Mouse (Mus musculus): Measurements from ENCODE around the gene Upk3b. TPM values are rescaled to one million over a fixed set of nuclear protein-coding genes. Genes with fewer than 3 reads are reported as not detected.
A peak's percentile ranks its signal among the peaks of the same experiment; 100 is the strongest.
"Not testable (repeated sequence)": the region's sequence is repeated elsewhere in the genome, so short reads cannot be mapped to it uniquely, and the experiment has no call there.

Gene Upk3b
- total and polyA plus RNA-seq, 2 experiments from 2014 or later = not detected

GRCm38 (mm10) chr5:136057085-136057484 lies 18.8 kb downstream of the Upk3b start:
- no peaks in the 10 kb centered on the region for H3K27me3 ChIP-seq (ENCODE audit: insufficient read depth, low read length)
- H3K4me3 ChIP-seq (ENCODE audit: low read depth, low read length) = no peak overlapping the region
- ATAC-seq (ENCODE audit: low FRiP score) = no peak
- no peak overlapping the region for H3K27ac ChIP-seq (ENCODE audit: low read depth, low read length)
- H3K9me3 ChIP-seq (ENCODE audit: low read length) = no peaks in the 10 kb centered on the region
- WGBS = 34% methylated on average over 8 of the region's 8 CpGs
- no peak overlapping the region for H3K4me2 ChIP-seq (ENCODE audit: low read depth, low read length, poor library complexity, severe bottlenecking)
- TF ChIP-seq CTCF (IDR thresholded peaks at IDR 0.05) = no peak
- no peak for DNase-seq (ENCODE audit: low spot score)
- H3K9ac ChIP-seq (replicated peaks; ENCODE audit: low read length, poor library complexity, severe bottlenecking) = no peak overlapping the region
- no peaks in the 10 kb centered on the region for H3K36me3 ChIP-seq (ENCODE audit: insufficient read depth, low read length)
- H3K4me1 ChIP-seq (ENCODE audit: insufficient read depth, low read length) = no peaks in the 10 kb centered on the region

- Histone ChIP-seq H3K27me3 (ENCODE audit: insufficient read depth, low read length) (no peaks in the 10 kb centered on the region), H3K36me3 (ENCODE audit: insufficient read depth, low read length) (no peaks in the 10 kb centered on the region), H3K4me3 (ENCODE audit: low read depth, low read length) (no peak overlapping the region), H3K4me1 (ENCODE audit: insufficient read depth, low read length) (no peaks in the 10 kb centered on the region), H3K4me2 (ENCODE audit: low read depth, low read length, poor library complexity, severe bottlenecking) (no peak overlapping the region), H3K27ac (ENCODE audit: low read depth, low read length) (no peak overlapping the region), H3K9me3 (ENCODE audit: low read length) (no peaks in the 10 kb centered on the region), H3K9ac (replicated peaks; ENCODE audit: low read length, poor library complexity, severe bottlenecking) (no peak overlapping the region)
- ATAC-seq (ENCODE audit: low FRiP score) = no peak
- peak; percentile 92 for TF ChIP-seq CTCF (IDR thresholded peaks at IDR 0.05)
- peak; percentile 67 for DNase-seq (ENCODE audit: low spot score)
- 10% methylated on average over 12 of the region's 12 CpGs for WGBS
These were observed 23.3 kb downstream of the Upk3b start for GRCm38 (mm10) chr5:136061567-136061966.

- no peaks in the 10 kb centered on the region for H3K4me1 ChIP-seq (ENCODE audit: insufficient read depth, low read length)
- H3K9me3 ChIP-seq (ENCODE audit: low read length) = no peaks in the 10 kb centered on the region
- no peak for TF ChIP-seq CTCF (IDR thresholded peaks at IDR 0.05)
- WGBS = 91% methylated on average over 10 of the region's 10 CpGs
- H3K36me3 ChIP-seq (ENCODE audit: insufficient read depth, low read length) = no peaks in the 10 kb centered on the region
- H3K4me3 ChIP-seq (ENCODE audit: low read depth, low read length) = no peak overlapping the region
- no peak overlapping the region for H3K9ac ChIP-seq (replicated peaks; ENCODE audit: low read length, poor library complexity, severe bottlenecking)
- ATAC-seq (ENCODE audit: low FRiP score) = no peak
- no peaks in the 10 kb centered on the region for H3K27me3 ChIP-seq (ENCODE audit: insufficient read depth, low read length)
- no peak for DNase-seq (ENCODE audit: low spot score)
- H3K4me2 ChIP-seq (ENCODE audit: low read depth, low read length, poor library complexity, severe bottlenecking) = no peak overlapping the region
- H3K27ac ChIP-seq (ENCODE audit: low read depth, low read length) = no peak overlapping the region
These were observed 25.6 kb downstream of the Upk3b start for GRCm38 (mm10) chr5:136063920-136064319.

- not testable (repeated sequence) for H3K9ac ChIP-seq (replicated peaks; ENCODE audit: low read length, poor library complexity, severe bottlenecking); H3K36me3 ChIP-seq (ENCODE audit: insufficient read depth, low read length); H3K9me3 ChIP-seq (ENCODE audit: low read length); ATAC-seq (ENCODE audit: low FRiP score); H3K4me3 ChIP-seq (ENCODE audit: low read depth, low read length); H3K4me2 ChIP-seq (ENCODE audit: low read depth, low read length, poor library complexity, severe bottlenecking); H3K27ac ChIP-seq (ENCODE audit: low read depth, low read length); DNase-seq (ENCODE audit: low spot score); H3K27me3 ChIP-seq (ENCODE audit: insufficient read depth, low read length); H3K4me1 ChIP-seq (ENCODE audit: insufficient read depth, low read length)
- WGBS = 79% methylated on average over 11 of the region's 11 CpGs
These were observed 28.3 kb downstream of the Upk3b start for GRCm38 (mm10) chr5:136066404-136067148.

GRCm38 (mm10) chr5:136069411-136069810 lies 31.1 kb downstream of the Upk3b start:
- Histone ChIP-seq H3K27me3 (ENCODE audit: insufficient read depth, low read length) (no peaks in the 10 kb centered on the region), H3K4me3 (ENCODE audit: low read depth, low read length) (no peak overlapping the region), H3K9me3 (ENCODE audit: low read length) (no peaks in the 10 kb centered on the region), H3K9ac (replicated peaks; ENCODE audit: low read length, poor library complexity, severe bottlenecking) (no peak overlapping the region), H3K4me1 (ENCODE audit: insufficient read depth, low read length) (no peaks in the 10 kb centered on the region), H3K36me3 (ENCODE audit: insufficient read depth, low read length) (no peaks in the 10 kb centered on the region), H3K27ac (ENCODE audit: low read depth, low read length) (no peak overlapping the region), H3K4me2 (ENCODE audit: low read depth, low read length, poor library complexity, severe bottlenecking) (no peak overlapping the region)
- WGBS = 58% methylated on average over 2 of the region's 2 CpGs
- no peak for DNase-seq (ENCODE audit: low spot score)
- no peak for TF ChIP-seq CTCF (IDR thresholded peaks at IDR 0.05)
- ATAC-seq (ENCODE audit: low FRiP score) = no peak

GRCm38 (mm10) chr5:136073051-136073450 lies 34.8 kb downstream of the Upk3b start:
- no peak overlapping the region for H3K27ac ChIP-seq (ENCODE audit: low read depth, low read length)
- no peaks in the 10 kb centered on the region for H3K9me3 ChIP-seq (ENCODE audit: low read length)
- H3K27me3 ChIP-seq (ENCODE audit: insufficient read depth, low read length) = no peaks in the 10 kb centered on the region
- H3K36me3 ChIP-seq (ENCODE audit: insufficient read depth, low read length) = no peaks in the 10 kb centered on the region
- DNase-seq (ENCODE audit: low spot score) (no peak), ATAC-seq (ENCODE audit: low FRiP score) (no peak)
- TF ChIP-seq CTCF (IDR thresholded peaks at IDR 0.05) = no peak
- no peak overlapping the region for H3K4me2 ChIP-seq (ENCODE audit: low read depth, low read length, poor library complexity, severe bottlenecking)
- 54% methylated on average over 6 of the region's 6 CpGs for WGBS
- H3K4me3 ChIP-seq (ENCODE audit: low read depth, low read length) = no peak overlapping the region
- H3K4me1 ChIP-seq (ENCODE audit: insufficient read depth, low read length) = no peaks in the 10 kb centered on the region
- no peak overlapping the region for H3K9ac ChIP-seq (replicated peaks; ENCODE audit: low read length, poor library complexity, severe bottlenecking)

Data from midbrain, postnatal 0 days (tissue).